Mouse (Mus musculus) spleen, postnatal 10 days (tissue): ENCODE measurements around the gene Elane.

Source experiments
- DNase-seq, 2 experiments: peaks; one replicate each; pipeline ENCODE4 v3.0.0; 2021 to 2022; ENCODE audit warnings: low spot score in 2 of 2

Elane gene

GRCm38 (mm10) chr10:79886054-79886453 is at the start of gene Elane:
Gene Elane, plus strand, starts transcription at chr10:79886247.
- no peak for DNase-seq

DNA sequence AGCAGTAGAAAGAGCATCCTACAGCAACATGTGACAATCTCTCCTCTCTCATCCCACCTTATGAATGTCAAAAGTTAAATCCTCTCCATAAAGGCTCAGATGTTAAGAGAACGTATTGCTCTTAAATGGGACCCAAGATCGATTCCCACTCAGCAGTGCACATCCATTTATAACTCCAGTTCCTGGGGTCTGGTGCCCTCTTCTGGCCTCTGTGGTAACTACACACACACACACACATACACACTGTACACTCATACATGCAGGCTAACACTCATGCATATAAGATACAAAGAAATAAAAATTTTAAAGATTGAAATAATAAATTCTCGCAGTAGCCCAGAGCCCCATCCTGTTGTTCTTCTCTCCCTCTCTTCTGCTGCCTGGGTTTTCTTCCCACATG is 49.1 kb upstream of the Elane start:
- DNase-seq = no peak

DNA sequence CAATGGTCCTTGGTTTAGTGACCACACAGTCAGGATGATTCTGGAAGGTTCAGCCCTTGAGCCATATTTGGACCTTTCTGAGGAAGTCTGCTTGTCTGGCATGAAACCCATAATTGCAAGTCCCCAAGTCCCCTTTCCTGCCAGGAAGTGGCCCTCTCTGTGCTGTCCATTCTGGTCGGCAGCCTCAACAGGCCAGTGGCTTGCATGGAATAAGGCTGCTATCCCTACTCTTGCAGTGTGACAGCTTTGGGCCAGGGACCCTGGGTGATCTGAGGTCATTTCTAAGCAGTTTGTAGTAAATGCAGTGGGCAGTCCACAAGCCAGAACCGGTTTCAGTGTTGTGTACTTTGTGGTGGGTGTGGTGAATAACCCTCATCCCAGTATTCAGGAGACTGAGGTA is 47.9 kb upstream of the Elane start:
- DNase-seq = no peak

DNA sequence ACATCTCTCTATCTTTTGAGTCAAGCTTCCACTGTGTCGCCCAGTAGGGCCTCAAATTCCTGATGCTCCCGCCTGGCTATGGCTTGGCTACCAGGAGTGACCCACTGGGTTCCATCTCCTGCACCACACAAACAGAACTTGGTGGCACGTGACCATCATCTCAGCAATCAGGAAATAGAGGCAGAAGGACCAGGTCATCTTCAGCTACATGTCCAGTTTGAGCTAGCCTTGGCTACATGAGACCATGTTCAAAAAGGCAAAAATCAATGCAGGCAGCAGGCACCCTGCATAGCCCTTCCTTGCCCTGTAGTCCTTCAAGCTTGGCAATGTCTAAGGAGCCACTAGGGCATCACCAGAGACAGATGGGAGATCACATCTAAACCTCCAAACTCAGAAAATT is 46.0 kb upstream of the Elane start:
- no peak for DNase-seq

DNA sequence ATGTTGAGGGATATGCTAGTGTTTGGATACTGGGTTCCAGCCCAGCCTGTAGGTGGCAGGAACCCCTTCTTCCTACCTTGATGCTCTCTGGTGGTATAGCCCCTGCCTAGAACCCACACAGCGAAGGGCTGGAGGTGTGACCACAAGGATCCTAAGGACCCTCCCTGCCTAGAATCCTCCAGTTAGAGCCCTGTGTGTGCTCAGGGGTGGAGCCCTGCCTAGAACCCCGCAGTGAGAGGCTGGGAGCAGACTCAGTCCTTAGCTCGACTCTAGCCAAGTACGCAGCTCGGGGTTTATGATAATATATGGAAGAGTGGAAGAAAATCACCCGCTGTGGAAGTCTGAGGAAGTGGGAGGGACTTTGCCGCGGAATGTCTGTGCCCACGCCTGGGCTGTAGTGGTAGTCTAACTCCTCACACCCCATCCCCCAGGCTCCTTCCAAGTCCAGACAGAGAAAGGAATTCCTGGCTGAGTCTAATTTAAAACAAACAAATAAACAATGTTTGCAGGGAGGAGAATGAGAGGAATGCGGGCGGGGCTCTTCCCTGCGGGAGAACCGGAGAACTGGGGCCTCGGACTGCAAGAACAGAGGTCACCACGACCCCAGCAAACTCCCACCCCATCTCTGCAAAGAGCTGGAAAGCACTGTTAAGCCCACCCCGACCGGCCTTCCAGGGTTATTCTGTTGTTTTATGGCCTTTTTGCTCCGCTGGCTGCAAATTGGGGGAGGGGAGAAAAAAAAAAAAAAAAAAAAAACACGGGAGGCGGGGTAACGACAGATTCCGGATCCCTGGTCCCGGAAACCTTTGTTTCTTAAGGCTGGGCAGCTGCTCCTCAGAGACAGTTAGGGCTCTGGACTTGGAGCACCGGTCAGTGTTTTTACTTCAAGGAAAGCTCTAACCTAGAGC is 45.1 kb upstream of the Elane start:
- DNase-seq = no peak

GRCm38 (mm10) chr10:79842322-79842721 is 43.7 kb upstream of the Elane start:
- no peak for DNase-seq

DNA sequence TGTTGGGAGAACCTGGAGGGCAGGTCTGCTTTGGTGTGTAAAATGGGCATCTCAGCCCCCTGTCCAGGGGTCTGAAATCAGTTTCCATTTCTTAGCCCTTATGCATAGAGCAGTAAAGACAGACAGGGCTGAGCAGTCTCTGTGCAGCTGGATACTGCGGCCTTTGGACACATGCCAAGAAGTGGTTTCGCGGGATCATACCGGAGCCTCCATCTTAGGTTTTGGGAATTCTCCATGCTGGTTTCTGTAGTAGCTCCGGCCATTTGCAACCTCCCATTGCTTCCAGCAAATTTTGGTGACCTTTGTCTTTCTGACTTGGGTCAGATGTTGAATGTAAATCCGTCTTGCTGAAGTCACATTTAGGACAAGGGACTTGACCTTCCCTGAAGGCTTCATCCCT is 42.6 kb upstream of the Elane start:
- DNase-seq = no peak

- DNase-seq = no peak
Measured at GRCm38 (mm10) chr10:79846553-79846952, 39.5 kb upstream of the Elane start.

- DNase-seq = no peak
Measured at GRCm38 (mm10) chr10:79849941-79850628, 36.0 kb upstream of the Elane start.

GRCm38 (mm10) chr10:79851653-79852052 is 34.4 kb upstream of the Elane start:
- no peak for DNase-seq

GRCm38 (mm10) chr10:79852107-79852789 is 33.8 kb upstream of the Elane start:
- no peak for DNase-seq

DNA sequence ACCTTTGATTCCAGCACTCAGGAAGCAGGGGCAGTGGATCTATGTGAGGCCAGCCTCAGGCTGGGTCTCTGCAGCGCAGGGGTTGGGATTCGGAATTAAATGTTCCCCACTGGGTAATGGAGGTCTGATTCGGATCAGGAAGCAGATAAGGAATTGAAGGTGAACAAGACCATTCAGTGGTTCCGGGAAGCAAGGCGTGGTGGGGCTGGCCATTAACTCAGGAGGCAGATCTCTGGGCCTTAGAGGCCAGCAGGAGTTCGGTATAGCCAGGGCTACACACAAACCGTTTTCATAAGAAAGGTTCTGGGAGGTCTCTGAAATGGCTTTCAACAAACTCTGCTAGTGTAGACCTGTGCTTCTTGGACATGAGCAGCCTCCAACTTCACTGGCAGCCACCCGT is 33.2 kb upstream of the Elane start:
- no peak for DNase-seq

GRCm38 (mm10) chr10:79853392-79853791 is 32.7 kb upstream of the Elane start:
- peak; percentile 60 to 80 for DNase-seq

- peak; percentile 95 to 99 for DNase-seq
Measured at GRCm38 (mm10) chr10:79853860-79854795, 31.9 kb upstream of the Elane start, which contains the start of gene Ptbp1. Gene Ptbp1, plus strand, starts transcription at chr10:79854427.

GRCm38 (mm10) chr10:79854801-79855541 is 31.1 kb upstream of the Elane start:
- DNase-seq = peak; percentile 74 to 77

DNA sequence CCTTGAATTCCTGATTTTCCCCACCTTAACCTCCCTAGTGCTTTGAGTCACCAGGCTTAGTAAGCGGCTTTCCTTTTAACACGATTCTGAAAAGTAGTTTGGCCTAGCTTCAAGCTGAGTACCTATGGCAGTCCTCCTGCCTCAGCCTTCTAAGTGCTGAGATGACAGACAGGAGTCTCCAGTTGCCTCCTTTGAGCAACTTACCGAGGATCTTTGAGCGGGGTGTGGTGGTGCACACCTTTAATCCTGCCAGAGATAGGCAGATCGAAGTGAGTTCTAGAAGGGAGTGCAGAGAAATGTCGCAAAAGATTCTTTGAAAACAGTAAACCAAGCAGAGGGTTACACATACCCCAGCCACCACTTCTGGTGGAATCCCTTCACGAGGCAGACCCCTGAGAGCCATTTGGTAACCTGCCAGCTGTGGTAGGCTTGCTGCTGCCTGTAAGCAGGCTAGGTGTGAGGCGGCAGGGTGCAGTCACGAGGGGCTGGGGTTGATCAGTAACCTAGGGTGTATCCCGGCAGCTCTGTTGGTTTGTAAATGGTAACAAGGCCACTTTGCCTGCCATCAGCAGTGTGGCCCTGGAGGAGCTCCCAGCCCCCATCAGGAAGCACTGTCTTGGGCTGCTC is 30.4 kb upstream of the Elane start:
- peak; percentile 47 to 55 for DNase-seq

DNA sequence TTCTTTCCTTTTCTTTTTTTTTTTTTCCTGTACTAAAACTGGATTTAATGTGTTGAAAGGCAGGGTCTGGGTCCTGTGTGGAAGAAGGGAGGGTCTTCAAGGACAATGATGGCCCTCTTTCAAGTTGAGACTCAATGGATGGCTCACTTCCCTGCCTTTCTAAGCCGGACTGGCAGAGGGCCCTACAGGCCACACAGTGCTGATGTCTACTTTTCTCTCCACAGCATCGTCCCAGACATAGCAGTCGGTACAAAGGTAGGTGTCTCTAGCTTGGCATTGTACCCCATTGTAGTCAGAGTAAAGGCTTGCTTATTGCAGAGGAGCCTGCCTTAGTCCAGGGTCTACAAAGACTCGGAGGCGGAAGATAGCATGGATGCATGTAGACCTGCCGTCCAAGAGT is 29.8 kb upstream of the Elane start:
- DNase-seq = no peak

GRCm38 (mm10) chr10:79856704-79857451 is 29.2 kb upstream of the Elane start:
- no peak for DNase-seq

GRCm38 (mm10) chr10:79857452-79857811 is 28.6 kb upstream of the Elane start:
- peak; percentile 45 to 71 for DNase-seq
